Mouse (Mus musculus): ENCODE results near the gene Lsp1. TPM values are rescaled to one million over a fixed set of nuclear protein-coding genes. Genes with fewer than 3 reads are reported as not detected.
A peak's percentile ranks its signal among the peaks of the same experiment; 100 is the strongest.

Lsp1 gene
- total and polyA plus RNA-seq, 2 experiments from 2014 or later = 5.5 to 7.9 TPM

DNA sequence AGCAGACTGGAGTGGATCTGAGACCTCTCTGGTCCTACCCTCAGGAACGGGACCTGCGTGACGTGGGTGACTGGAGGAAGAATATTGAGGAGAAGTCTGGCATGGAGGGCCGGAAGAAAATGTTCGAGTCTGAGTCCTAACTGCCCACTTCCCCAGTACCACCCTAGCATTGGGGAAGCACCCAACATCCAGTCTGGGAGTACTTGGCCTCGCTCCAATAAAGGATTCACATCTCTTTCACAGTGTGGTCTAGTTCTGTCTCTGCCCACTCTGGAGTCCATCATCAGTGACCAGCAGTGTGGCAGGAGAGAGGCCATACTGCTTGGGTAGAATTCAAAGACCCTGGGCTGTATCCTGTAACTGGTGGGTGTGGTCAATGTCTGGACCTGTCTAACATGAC is 16.4 kb upstream of the Lsp1 start:
- DNase-seq (no peak), ATAC-seq (no peak)
- Histone ChIP-seq H3K9ac (no peak overlapping the region), H3K27ac (ENCODE audit: low read depth, low read length) (no peak overlapping the region), H3K4me1 (ENCODE audit: insufficient read depth) (no peaks in the 10 kb centered on the region), H3K36me3 (ENCODE audit: insufficient read depth) (no peaks in the 10 kb centered on the region), H3K27me3 (ENCODE audit: insufficient read depth, low read length) (no peaks in the 10 kb centered on the region), H3K4me2 (ENCODE audit: low read depth) (no peak overlapping the region), H3K9me3 (ENCODE audit: low read length) (no peaks in the 10 kb centered on the region), H3K4me3 (ENCODE audit: low read depth, low read length) (no peak overlapping the region)
- 89% methylated on average over 6 of the region's 6 CpGs for WGBS
- no peak for TF ChIP-seq CTCF (IDR thresholded peaks at IDR 0.05; ENCODE audit: low read depth)

- Histone ChIP-seq H3K27ac (ENCODE audit: low read depth, low read length) (no peak overlapping the region), H3K36me3 (ENCODE audit: insufficient read depth) (no peaks in the 10 kb centered on the region), H3K4me1 (ENCODE audit: insufficient read depth) (no peaks in the 10 kb centered on the region), H3K4me2 (ENCODE audit: low read depth) (no peak overlapping the region), H3K27me3 (ENCODE audit: insufficient read depth, low read length) (no peaks in the 10 kb centered on the region), H3K9me3 (ENCODE audit: low read length) (no peaks in the 10 kb centered on the region), H3K4me3 (ENCODE audit: low read depth, low read length) (no peak overlapping the region), H3K9ac (no peak overlapping the region)
- ATAC-seq = no peak
- WGBS = 91% methylated on average over 6 of the region's 6 CpGs
- DNase-seq = no peak
- TF ChIP-seq CTCF (IDR thresholded peaks at IDR 0.05; ENCODE audit: low read depth) = no peak
Observed at GRCm38 (mm10) chr7:142445324-142445723, 15.3 kb upstream of the Lsp1 start.

DNA sequence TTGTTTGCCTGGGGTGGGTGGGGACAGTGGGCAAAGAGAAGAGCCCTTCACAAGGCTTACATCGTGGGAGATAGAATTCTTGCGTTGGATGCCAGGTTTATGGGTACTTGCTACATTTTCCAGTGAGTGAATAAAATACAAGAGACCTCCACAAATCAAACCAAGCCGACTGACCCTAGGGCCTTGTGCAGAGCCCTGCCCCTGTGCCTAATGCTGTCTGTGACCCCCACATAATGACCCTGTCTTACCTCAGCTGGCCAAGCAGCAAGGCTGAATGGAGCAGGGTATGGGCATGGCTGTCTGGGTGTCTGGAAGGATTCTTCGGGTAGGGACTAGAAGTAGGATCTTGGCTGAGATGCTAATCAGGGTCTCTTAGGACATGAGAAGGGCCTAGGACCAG is 14.3 kb upstream of the Lsp1 start:
- no peak overlapping the region for H3K4me2 ChIP-seq (ENCODE audit: low read depth)
- no peaks in the 10 kb centered on the region for H3K9me3 ChIP-seq (ENCODE audit: low read length)
- ATAC-seq (no peak), DNase-seq (no peak)
- H3K4me1 ChIP-seq (ENCODE audit: insufficient read depth) = no peaks in the 10 kb centered on the region
- no peak for TF ChIP-seq CTCF (IDR thresholded peaks at IDR 0.05; ENCODE audit: low read depth)
- no peaks in the 10 kb centered on the region for H3K27me3 ChIP-seq (ENCODE audit: insufficient read depth, low read length)
- no peaks in the 10 kb centered on the region for H3K36me3 ChIP-seq (ENCODE audit: insufficient read depth)
- no peak overlapping the region for H3K27ac ChIP-seq (ENCODE audit: low read depth, low read length)
- no peak overlapping the region for H3K9ac ChIP-seq
- no peak overlapping the region for H3K4me3 ChIP-seq (ENCODE audit: low read depth, low read length)
- WGBS = 86% methylated on average over 4 of the region's 4 CpGs

- no peak overlapping the region for H3K4me2 ChIP-seq (ENCODE audit: low read depth)
- DNase-seq (no peak), ATAC-seq (no peak)
- H3K4me3 ChIP-seq (ENCODE audit: low read depth, low read length) = no peak overlapping the region
- no peaks in the 10 kb centered on the region for H3K4me1 ChIP-seq (ENCODE audit: insufficient read depth)
- H3K9me3 ChIP-seq (ENCODE audit: low read length) = no peaks in the 10 kb centered on the region
- no peaks in the 10 kb centered on the region for H3K27me3 ChIP-seq (ENCODE audit: insufficient read depth, low read length)
- WGBS = 71% methylated on average over 6 of the region's 6 CpGs
- no peaks in the 10 kb centered on the region for H3K36me3 ChIP-seq (ENCODE audit: insufficient read depth)
- no peak overlapping the region for H3K27ac ChIP-seq (ENCODE audit: low read depth, low read length)
- H3K9ac ChIP-seq = no peak overlapping the region
- no peak for TF ChIP-seq CTCF (IDR thresholded peaks at IDR 0.05; ENCODE audit: low read depth)
Observed at GRCm38 (mm10) chr7:142449038-142449617, 11.5 kb upstream of the Lsp1 start.

DNA sequence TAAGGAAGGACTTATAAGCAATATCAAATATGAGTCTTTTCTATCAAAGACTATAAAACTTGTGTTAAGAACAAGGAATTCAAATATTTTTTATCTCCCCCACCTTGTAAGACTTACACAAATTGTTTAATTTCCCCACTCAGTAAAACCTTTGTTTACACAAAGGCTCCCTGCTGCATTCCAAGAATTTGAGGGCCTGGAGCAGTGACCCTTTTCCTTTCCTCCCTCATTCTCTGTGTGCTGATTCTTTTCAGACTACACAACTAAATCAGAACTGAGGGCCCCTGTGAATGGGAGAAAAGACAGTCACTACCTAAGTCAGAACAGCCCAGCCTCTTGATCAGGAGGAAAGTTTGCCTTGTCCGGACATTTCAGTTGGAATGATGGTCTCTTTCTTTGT is 5.9 kb upstream of the Lsp1 start:
- no peak overlapping the region for H3K9ac ChIP-seq
- H3K4me2 ChIP-seq (ENCODE audit: low read depth) = no peak overlapping the region
- no peaks in the 10 kb centered on the region for H3K9me3 ChIP-seq (ENCODE audit: low read length)
- no peaks in the 10 kb centered on the region for H3K36me3 ChIP-seq (ENCODE audit: insufficient read depth)
- no peak overlapping the region for H3K4me3 ChIP-seq (ENCODE audit: low read depth, low read length)
- no peaks in the 10 kb centered on the region for H3K27me3 ChIP-seq (ENCODE audit: insufficient read depth, low read length)
- no peak for TF ChIP-seq CTCF (IDR thresholded peaks at IDR 0.05; ENCODE audit: low read depth)
- no peak overlapping the region; the same call in 1 of the 2 replicates for H3K27ac ChIP-seq (ENCODE audit: low read depth, low read length)
- DNase-seq = no peak
- 30% methylated on average over 1 of the region's 1 CpGs for WGBS
- H3K4me1 ChIP-seq (ENCODE audit: insufficient read depth) = peaks cover 13% of the 10 kb centered on the region; the same call in 1 of the 2 replicates
- ATAC-seq = no peak

- no peak overlapping the region for H3K4me3 ChIP-seq (ENCODE audit: low read depth, low read length)
- WGBS = 50% methylated on average over 2 of the region's 2 CpGs
- DNase-seq = no peak
- no peaks in the 10 kb centered on the region for H3K36me3 ChIP-seq (ENCODE audit: insufficient read depth)
- H3K27ac ChIP-seq (ENCODE audit: low read depth, low read length) = no peak overlapping the region
- ATAC-seq = no peak
- H3K4me1 ChIP-seq (ENCODE audit: insufficient read depth) = peaks cover 13% of the 10 kb centered on the region; the same call in 1 of the 2 replicates
- no peak for TF ChIP-seq CTCF (IDR thresholded peaks at IDR 0.05; ENCODE audit: low read depth)
- no peaks in the 10 kb centered on the region for H3K9me3 ChIP-seq (ENCODE audit: low read length)
- H3K9ac ChIP-seq = no peak overlapping the region
- no peaks in the 10 kb centered on the region for H3K27me3 ChIP-seq (ENCODE audit: insufficient read depth, low read length)
- H3K4me2 ChIP-seq (ENCODE audit: low read depth) = no peak overlapping the region
Observed at GRCm38 (mm10) chr7:142455251-142455650, 5.4 kb upstream of the Lsp1 start.

- peaks cover 13% of the 10 kb centered on the region; the same call in 1 of the 2 replicates for H3K4me1 ChIP-seq (ENCODE audit: insufficient read depth)
- WGBS = 66% methylated on average over 3 of the region's 3 CpGs
- H3K27me3 ChIP-seq (ENCODE audit: insufficient read depth, low read length) = no peaks in the 10 kb centered on the region
- no peak overlapping the region for H3K9ac ChIP-seq
- H3K4me2 ChIP-seq (ENCODE audit: low read depth) = no peak overlapping the region
- H3K27ac ChIP-seq (ENCODE audit: low read depth, low read length) = peak overlapping the region; percentile 85
- TF ChIP-seq CTCF (IDR thresholded peaks at IDR 0.05; ENCODE audit: low read depth) = no peak
- DNase-seq (no peak), ATAC-seq (no peak)
- no peak overlapping the region for H3K4me3 ChIP-seq (ENCODE audit: low read depth, low read length)
- no peaks in the 10 kb centered on the region for H3K36me3 ChIP-seq (ENCODE audit: insufficient read depth)
- no peaks in the 10 kb centered on the region for H3K9me3 ChIP-seq (ENCODE audit: low read length)
Observed at GRCm38 (mm10) chr7:142456806-142457205, 3.8 kb upstream of the Lsp1 start.
